Mouse (Mus musculus) G1E (cell line): ENCODE results near the gene Med10. TPM values are rescaled to one million over a fixed set of nuclear protein-coding genes. Genes with fewer than 3 reads are reported as not detected.

Experiments
- ATAC-seq: 2 replicates; pipeline ENCODE4 v1.8.0; 2016; ENCODE audit warnings: mild to moderate bottlenecking; ENCODE audit not compliant: insufficient number of reproducible peaks, poor library complexity, low FRiP score, severe bottlenecking; ENCODE audit errors: extremely low read depth
- DNase-seq: peaks from one replicate; pipeline ENCODE4 v3.0.0; 2012; ENCODE audit warnings: low spot score
- H3K27me3 ChIP-seq: 2 replicates; pipeline ENCODE4 v1.6.1; 2012; ENCODE audit warnings: mild to moderate bottlenecking, low read length, inconsistent platforms; ENCODE audit not compliant: insufficient read depth
- H3K36me3 ChIP-seq: replicated peaks from 2 replicates; pipeline ENCODE3; 2012; ENCODE audit warnings: mild to moderate bottlenecking, inconsistent platforms
- H3K4me1 ChIP-seq: 2 replicates; pipeline ENCODE4 v1.6.1; 2012; ENCODE audit warnings: low read depth, low read length, inconsistent platforms, mixed read lengths; ENCODE audit not compliant: insufficient read depth
- H3K4me3 ChIP-seq: 2 replicates; pipeline ENCODE4 v1.5.1; 2012; ENCODE audit warnings: low read depth, mild to moderate bottlenecking, inconsistent platforms, low read length, moderate library complexity, mixed read lengths
- H3K9me3 ChIP-seq: replicated peaks from 2 replicates; pipeline ENCODE4 v1.6.1; 2012; ENCODE audit warnings: inconsistent platforms
- CTCF ChIP-seq: IDR thresholded peaks from 2 replicates; pipeline ENCODE4 v1.5.1; 2012; ENCODE audit warnings: low read depth, low read length, inconsistent platforms, mixed read lengths
- GATA1 ChIP-seq: IDR thresholded peaks from 2 replicates; pipeline ENCODE4 v1.6.1; 2012; ENCODE audit warnings: borderline replicate concordance, low read length, inconsistent platforms, mixed read lengths
- GATA2 ChIP-seq: IDR thresholded peaks from 2 replicates; pipeline ENCODE4 v1.6.1; 2012; ENCODE audit warnings: low read depth, low read length, inconsistent platforms, borderline replicate concordance
- POLR2AphosphoS5 ChIP-seq: IDR thresholded peaks from 2 replicates; pipeline ENCODE4 v1.6.1; 2012; ENCODE audit warnings: low read depth, low read length, inconsistent platforms; ENCODE audit not compliant: insufficient replicate concordance
- TAL1 ChIP-seq: conservative IDR thresholded peaks from 2 replicates; pipeline ENCODE4 v1.6.1; 2012; ENCODE audit warnings: low read depth, low read length, inconsistent platforms, mixed read lengths
- polyA plus RNA-seq: library from polyadenylated mRNA; stranded (reverse); fragments of >175 nt; gene quantifications from 2 replicates; pipeline ENCODE4 v1.2.3, GENCODE M21; 2012
- total RNA-seq, 2 experiments: library from RNA; stranded (forward) in 1 of 2; stranded (reverse) in 1 of 2; fragments of 200-1000 nt in 1 of 2; fragments of >200 nt in 1 of 2; fragmentation: Nextera tagmentation in 1 of 2; gene quantifications; 2 replicates each; pipeline ENCODE4 v1.2.3; 2014 to 2017

Gene Med10
- total and polyA plus RNA-seq, 3 experiments, result 31.8 to 112 (median 49.1) TPM

DNA sequence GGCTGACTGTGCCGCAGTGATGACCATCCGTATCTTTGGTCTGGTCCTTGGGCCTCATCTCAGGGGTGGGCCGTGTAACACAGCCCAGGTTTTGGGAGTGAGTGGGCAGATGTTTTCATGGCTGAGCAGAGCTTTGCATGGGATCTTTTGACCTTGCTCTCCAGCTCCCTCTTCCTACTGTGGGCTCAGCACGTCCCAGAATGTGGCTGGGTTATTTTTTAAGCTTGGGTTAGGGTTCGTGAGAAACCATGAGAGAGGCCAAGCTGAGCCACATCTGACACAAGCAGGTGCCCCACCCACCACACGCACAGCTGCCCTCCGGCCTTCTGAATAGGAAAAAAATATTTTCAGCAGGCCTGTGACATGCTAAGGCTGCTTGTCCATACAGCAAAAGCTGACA, 7.4 kb upstream of the Med10 start:
- H3K4me3 ChIP-seq, result no peak overlapping the region
- H3K36me3 ChIP-seq, result no peaks in the 10 kb centered on the region
- DNase-seq, result no peak
- H3K27me3 ChIP-seq, result no peaks in the 10 kb centered on the region
- no peak for ATAC-seq
- no peak for TF ChIP-seq POLR2AphosphoS5
- no peak for TF ChIP-seq TAL1
- no peak for TF ChIP-seq CTCF
- no peak for TF ChIP-seq GATA2
- no peak for TF ChIP-seq GATA1
- H3K4me1 ChIP-seq, result no peaks in the 10 kb centered on the region
- 0 out of 2 replicates have a peak, but pooled peaks cover 2% of the 10 kb centered on the region for H3K9me3 ChIP-seq

DNA sequence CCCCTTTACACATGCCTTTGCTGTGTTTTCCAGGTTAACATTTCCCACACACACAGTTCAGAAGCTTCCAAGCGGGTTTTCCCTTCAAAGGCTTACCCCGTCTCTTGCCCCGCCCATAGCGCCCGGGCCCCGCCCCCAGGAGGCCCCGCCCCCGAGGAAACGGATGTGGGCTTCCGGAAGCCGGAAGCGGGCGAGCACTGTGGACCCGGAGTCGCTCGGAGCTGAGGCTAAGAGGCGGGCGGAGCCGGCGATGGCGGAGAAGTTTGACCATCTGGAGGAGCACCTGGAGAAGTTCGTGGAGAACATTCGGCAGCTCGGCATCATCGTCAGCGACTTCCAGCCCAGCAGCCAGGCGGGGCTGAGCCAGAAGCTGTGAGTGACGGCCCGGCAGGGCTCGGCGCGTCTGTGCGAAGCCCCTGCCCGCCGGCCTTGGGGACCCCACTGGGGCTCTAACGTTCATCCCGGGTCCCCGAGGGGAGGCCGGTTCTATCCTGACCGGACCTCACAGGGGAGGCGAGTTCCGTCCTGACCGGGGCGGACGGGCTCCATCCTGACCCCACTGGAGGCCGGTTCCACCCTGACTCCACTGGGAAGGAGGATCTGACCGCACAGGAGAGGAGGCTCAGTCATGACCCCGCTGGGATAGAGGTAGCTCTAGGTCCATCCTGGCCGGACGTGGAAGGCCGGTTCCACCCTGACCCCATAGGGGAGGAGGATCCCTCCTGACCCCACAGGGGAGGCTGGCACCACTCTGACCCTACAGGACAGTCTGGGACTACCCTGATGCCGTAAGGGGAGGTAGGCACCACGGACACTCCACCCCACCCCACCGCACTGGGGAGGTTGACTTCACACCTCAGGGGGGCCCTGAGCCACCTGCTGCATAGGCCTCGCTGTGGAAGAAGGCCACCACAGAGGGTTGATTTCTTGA, 7.8 kb downstream of the Med10 start:
- no peaks in the 10 kb centered on the region for H3K27me3 ChIP-seq

DNA sequence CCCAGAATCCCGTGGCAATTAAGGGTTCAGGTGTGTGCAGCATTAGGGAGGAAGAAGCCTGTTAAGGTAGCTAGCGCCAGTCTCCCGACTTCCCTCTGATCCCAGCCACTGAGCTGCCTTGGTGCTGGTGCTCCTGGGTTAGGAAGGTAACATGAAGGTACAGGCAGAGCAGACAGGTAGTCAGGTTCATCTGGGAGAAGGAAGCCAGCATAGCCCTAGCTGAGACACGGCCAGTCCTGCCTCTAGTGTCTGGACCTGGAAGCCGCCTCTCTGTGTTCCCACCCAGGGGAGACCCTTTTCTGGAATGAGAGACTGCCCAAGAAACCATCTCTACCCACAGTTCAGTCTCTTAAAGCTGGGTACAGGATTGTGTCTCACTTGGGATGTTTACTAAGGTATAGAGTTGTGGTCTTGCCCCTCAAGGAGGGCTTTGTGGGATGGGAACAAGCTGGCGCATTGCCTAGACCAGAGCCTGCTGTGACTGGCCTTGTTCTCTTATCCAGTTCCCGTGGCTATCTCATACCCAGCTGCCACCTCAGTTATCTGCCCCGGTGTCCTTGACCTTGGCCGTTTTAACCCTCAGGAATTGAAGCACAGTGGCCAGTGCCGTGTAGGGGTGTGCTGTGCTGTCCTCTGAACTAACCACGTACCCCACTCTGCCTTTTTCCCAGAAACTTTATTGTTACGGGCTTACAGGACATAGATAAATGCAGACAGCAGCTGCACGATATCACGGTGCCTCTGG, 8.9 kb downstream of the Med10 start:
- DNase-seq, result no peak
- peaks cover 16% of the 10 kb centered on the region for H3K4me1 ChIP-seq
- peak overlapping the region; percentile 99; the same call in 1 of the 2 replicates for H3K4me3 ChIP-seq
- ATAC-seq, result no peak
- no peak for TF ChIP-seq GATA1
- no peaks in the 10 kb centered on the region for H3K27me3 ChIP-seq
- H3K9me3 ChIP-seq, result no peaks in the 10 kb centered on the region
- H3K36me3 ChIP-seq, result peaks cover 52% of the 10 kb centered on the region

More for the DNA sequence above, 7.8 kb downstream of the Med10 start:
- H3K4me3 ChIP-seq, result peak overlapping the region; percentile 99
- TF ChIP-seq TAL1 (no peak), GATA1 (no peak), CTCF (no peak), POLR2AphosphoS5 (no peak), GATA2 (no peak)
- DNase-seq (peak; percentile 78), ATAC-seq (peak; percentile 80)
- H3K4me1 ChIP-seq, result peaks cover 16% of the 10 kb centered on the region
- H3K36me3 ChIP-seq, result peaks cover 40% of the 10 kb centered on the region
- H3K9me3 ChIP-seq, result no peaks in the 10 kb centered on the region

DNA sequence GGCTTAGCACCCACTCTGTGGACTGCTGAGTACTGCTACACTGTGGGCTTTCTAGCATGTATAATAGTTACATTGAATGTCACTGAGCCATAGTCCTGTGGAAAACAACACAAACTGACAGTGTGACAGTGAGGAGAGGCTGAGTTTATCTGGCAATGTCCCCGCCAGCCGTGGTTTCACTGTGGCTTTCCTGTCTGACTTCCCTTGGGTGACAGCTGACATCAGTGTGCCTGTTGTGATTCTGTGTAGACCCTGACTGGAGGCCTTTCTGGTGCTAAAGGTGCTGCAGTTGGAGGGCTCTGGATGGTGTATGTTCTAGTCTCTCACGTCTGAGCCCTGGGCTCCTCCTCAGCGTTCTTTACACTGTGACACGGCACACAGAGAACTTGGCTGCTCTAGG, 11.7 kb downstream of the Med10 start:
- peaks cover 72% of the 10 kb centered on the region for H3K36me3 ChIP-seq
- peaks cover 20% of the 10 kb centered on the region for H3K4me1 ChIP-seq
- H3K27me3 ChIP-seq, result no peaks in the 10 kb centered on the region
- no peaks in the 10 kb centered on the region for H3K9me3 ChIP-seq
- no peak for TF ChIP-seq CTCF
- TF ChIP-seq POLR2AphosphoS5, result no peak
- no peak for TF ChIP-seq GATA1
- ATAC-seq (no peak), DNase-seq (no peak)
- H3K4me3 ChIP-seq, result no peak overlapping the region

DNA sequence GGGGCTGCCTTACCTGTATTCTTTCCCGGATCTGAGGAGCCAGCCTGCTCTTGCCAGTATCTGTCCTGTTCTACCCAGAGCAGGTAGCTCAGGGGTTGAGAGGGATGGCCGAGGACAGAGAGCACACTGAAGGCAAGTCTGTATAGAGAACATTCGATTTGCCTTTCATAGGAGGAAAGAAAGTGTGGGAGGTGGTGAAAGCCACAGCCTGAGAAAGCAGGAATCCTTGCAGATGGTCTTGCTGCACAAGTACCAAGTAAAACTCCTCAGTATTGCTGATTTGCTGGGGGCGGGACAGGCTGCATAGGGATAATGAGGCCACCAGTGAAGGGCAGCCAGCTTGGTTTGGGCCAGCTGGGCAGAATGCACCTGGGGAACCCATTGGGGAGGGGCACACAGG, 16.1 kb downstream of the Med10 start:
- Histone ChIP-seq H3K9me3 (no peaks in the 10 kb centered on the region), H3K27me3 (no peaks in the 10 kb centered on the region), H3K4me1 (0 out of 2 replicates have a peak, but pooled peaks cover 4% of the 10 kb centered on the region), H3K4me3 (no peak overlapping the region), H3K36me3 (peaks cover 48% of the 10 kb centered on the region)
- DNase-seq (no peak), ATAC-seq (no peak)
- no peak for TF ChIP-seq GATA1
- no peak for TF ChIP-seq POLR2AphosphoS5
- no peak for TF ChIP-seq CTCF
- TF ChIP-seq GATA2, result no peak
- TF ChIP-seq TAL1, result no peak

DNA sequence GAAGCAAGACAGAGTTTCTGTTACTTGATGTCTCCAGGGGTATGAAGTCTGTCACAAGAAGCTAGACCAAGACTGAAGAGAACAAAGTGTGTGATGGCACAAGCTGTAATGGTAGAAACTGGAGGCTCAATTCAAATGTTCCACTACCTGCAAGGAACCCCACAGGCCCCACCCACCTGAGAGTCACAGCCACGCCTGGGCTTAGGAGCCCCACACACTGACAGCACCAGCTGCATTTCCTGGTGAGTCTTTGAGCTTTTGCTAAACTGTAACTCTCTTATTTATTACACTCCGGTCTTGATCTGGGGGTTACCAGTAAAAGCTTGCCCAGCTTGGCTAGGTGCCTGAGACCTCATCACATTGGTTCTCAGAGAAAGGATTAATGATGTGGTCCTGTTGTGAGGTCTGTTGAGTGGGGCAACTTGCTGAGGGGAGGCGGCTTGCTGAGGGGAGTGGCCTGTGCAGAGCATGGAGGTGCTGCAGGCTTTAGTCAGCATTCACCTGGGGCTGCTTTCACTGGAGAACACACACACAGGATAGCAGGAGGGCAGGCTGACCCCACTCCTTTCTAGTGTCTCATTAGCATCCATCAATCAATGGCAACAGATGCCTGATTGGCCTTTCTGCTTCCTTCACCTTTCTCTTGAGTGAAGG, 19.1 kb downstream of the Med10 start:
- 0 out of 2 replicates have a peak, but pooled peaks cover 4% of the 10 kb centered on the region for H3K4me1 ChIP-seq
- no peak for TF ChIP-seq CTCF
- TF ChIP-seq GATA1, result no peak
- TF ChIP-seq TAL1, result no peak
- no peak for TF ChIP-seq GATA2
- TF ChIP-seq POLR2AphosphoS5, result no peak
- H3K9me3 ChIP-seq, result no peaks in the 10 kb centered on the region
- peaks cover 18% of the 10 kb centered on the region for H3K36me3 ChIP-seq
- ATAC-seq, result no peak
- no peak overlapping the region for H3K4me3 ChIP-seq
- no peak for DNase-seq
- no peaks in the 10 kb centered on the region for H3K27me3 ChIP-seq
